Mouse (Mus musculus) adipocyte (in vitro differentiated cells): ENCODE measurements around the gene Pak1ip1.
A peak's percentile ranks its signal among the peaks of the same experiment; 100 is the strongest.

Experiments used
- DNase-seq: peaks from one replicate; pipeline ENCODE4 v3.0.0-alpha.2; 2016; ENCODE audit warnings: low spot score

Gene Pak1ip1

DNA sequence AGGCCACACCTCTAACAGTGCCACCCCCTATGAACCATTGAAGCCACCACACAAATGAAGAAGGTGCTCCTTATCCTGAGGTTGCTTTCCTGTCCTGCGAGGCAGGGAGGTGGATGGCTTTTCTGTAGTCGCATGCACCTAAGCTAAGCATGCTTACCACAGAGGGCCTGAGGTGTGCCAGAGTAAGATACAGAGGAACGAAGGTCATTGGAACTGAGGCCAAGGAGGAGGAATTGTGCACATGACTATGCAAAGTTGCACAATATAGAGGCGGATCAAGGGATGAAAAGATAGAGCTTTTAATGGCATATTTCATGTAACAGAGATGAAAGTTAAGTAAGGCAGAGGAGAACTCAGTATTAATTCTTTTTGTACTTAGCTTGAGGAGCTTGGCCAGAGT lies 5.4 kb downstream of the Pak1ip1 start:
- DNase-seq: no peak

DNA sequence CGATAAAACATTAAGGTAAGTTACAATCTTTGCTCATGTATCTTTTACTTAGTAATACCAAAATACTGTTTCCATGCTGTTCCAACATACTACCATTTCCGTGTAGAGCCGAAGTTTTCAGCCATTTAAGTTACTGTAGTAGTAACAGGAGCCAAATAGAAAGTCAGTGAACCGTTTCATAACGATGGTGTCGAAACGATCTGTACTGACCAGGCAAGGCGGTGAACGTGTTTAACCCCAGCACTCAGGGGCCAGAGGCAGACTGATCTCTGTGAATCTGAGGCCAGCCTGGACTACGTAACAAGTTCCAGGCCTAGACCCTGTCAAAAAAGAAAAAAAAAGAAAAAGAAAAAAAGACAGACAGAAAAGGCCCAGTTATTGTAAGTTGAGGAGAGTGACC lies 7.4 kb downstream of the Pak1ip1 start:
- DNase-seq: no peak

DNA sequence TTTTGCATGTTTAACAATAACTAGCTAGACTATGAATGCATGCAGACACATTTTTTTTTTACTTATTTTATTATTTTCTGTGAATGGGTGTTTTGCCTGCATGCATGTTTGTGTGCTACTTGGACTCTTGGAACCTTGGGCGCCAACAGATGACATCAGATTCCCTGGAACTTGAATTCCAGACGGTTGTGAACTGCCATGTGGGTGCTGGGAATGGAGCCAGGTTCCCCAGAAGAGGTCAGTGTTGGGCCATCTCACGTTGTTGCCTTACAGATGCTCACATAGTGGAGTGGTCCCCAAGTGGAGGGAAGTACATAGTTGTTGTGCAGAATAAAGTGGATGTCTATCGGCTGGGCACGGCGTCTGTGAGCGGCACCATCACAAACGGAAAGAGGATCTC lies 8.1 kb downstream of the Pak1ip1 start:
- DNase-seq: peak; percentile 33

DNA sequence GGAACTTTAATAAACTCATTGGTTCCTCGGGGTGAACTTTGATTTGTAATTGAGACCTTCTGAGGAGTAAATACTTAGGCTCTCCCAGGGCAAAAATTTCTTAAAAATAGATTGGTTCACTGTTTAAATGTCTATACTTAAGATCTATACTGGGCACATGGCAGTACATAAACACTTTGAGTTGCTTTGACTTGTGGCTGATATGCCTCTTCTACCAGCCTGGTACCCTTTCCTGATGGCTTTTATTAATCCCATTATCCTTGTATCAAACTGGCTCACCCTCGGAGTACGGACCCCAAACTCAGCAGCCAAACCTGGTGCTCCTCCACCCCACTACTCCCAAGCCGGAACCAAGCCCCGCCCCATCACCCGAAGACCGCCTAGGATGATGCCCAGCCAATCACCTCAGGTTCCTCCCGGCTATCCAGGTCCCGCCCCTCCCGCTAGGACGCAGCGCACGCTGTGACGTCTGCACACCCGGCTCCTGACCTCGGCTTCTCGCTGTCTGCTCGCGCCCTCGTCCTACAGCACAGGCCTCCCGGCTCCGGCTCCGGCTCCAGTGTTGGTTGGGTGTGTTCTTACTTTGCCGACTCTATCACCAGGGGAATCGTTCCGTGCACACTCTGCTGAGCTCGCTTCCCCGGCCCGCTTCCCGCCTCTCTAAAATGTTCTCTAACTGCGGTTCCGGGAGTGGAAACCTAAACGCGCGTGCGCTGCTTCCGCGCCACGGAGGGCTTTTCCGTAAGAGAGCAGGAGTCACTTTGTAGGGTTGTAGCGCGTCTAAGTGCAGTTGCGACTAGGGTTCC lies 15.2 kb downstream of the Pak1ip1 start, which contains the start of gene Tmem14c:
Tmem14c (plus strand) TSS at position 464 of the 806 bp plus-strand sequence.
- peak; percentile 91 for DNase-seq

DNA sequence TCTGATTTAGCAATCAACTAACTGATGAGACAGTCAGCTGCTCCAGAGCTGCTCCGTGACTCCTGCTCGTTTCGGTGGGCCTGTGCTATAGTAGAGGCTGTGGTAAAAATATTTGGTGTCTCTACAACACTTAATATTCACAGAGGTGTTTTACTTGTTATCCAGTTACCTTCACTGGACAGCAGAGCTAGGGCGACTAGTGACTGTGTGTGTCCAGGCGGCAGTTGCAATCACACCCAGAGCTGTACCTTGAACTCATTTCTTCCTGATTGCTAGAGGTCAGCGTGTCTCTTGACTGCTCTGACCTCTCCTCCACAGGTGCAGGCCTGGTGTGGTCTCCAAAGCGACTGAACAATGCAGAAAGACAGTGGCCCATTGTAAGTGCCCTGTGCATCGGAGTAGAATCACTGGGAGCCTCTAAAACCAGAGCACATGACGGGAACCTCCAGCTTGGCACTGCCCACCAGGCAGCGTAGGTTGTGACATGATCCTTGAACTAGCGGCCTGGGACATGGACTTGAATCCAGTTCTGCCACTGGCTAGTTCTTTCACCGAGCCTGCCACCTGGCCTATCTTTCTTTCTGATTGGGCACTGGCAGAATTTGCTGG lies 16.1 kb downstream of the Pak1ip1 start:
- no peak for DNase-seq

DNA sequence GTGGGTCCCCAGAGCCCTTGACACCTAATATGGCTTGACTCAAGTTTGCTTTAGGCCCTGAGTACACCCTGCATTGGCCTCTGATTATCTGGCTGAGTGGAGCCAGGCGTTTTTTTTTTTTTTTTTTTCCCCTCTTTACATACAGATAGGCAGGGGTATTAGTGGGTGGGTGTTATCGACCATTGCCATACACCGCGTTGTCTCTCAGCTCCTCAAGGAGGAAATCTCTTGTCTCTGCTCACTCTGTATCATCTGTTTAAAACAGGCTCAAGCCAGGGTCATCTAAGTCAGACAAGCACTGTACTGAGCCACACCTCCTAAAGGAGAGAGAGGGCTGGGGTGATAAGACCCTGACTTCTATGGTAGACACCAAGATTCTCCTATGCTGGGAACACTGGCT lies 17.0 kb downstream of the Pak1ip1 start:
- no peak for DNase-seq

DNA sequence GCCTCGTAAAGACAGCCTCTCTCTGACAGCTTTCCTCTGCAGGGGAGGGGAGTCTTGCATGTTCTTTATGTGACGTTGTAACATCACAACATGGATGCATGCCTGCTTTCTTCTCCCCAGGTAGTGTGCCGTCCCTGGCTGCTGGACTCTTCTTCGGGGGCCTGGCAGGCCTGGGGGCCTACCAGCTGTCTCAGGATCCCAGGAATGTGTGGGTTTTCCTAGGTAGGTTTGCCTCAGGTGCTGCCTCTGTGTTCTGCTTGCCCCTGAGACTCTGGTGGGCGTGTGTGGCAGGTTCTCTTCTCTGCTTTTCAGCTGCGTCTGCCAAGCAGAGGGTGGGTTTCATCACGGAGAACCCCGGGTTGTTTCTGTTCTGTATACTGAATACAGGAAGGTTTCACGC lies 17.4 kb downstream of the Pak1ip1 start:
- DNase-seq: no peak

DNA sequence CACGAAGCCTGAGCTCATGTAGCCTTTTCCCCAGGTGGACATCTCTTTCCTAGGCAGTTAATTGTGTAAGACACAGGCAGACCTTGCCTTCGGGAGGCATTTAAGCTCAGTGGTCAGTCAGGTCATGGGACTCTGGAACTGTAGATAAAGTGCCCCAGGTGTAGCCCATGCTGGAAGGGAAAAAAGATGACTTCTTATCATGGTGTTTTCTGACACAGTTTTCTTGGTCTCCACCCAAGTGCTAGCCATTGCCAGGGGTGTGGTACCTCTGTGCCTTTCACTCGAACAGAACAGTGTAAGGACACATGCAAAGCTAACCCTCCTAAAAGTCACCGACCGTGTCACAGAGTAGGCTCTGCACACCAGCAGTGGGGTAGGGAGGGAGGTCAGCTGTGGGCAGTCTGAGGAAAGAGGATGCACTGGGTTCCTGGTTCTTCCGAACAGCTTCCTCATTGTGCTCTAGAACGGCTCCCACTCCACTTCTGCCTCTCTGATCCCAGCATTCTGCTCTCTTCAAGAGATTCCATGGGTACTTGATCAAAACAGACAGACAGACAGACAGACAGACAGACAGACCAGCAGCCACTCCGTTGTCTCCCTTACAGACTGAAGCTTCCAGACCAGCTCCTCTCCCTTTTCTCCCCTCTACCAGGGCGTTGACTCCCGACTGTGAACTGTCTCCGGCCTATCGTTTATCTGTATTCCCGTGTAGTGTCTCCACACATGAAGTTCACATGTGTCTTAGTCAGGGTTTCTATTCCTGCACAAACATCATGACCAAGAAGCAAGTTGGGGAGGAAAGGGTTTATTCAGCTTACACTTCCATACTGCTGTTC lies 18.2 kb downstream of the Pak1ip1 start:
- DNase-seq: no peak

DNA sequence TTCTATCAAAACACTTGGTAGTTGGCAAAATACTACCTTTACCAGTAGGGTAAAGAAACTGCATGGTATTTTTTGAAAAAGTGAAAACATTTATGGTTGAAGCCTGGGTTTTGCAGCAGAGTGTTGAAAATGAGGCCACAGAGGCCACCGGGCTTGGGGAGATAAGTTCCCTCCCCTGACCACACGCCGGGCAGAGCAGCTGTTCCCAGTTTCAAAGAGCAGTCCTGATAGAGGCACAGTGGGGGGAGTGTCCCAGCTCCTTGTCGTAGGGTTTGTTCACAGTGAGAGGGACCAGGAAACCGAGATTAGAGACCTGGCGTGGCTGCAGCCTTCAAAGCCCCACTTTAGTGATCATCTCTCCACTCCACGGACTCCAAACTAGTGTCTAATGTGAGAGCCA lies 19.7 kb downstream of the Pak1ip1 start:
- no peak for DNase-seq

DNA sequence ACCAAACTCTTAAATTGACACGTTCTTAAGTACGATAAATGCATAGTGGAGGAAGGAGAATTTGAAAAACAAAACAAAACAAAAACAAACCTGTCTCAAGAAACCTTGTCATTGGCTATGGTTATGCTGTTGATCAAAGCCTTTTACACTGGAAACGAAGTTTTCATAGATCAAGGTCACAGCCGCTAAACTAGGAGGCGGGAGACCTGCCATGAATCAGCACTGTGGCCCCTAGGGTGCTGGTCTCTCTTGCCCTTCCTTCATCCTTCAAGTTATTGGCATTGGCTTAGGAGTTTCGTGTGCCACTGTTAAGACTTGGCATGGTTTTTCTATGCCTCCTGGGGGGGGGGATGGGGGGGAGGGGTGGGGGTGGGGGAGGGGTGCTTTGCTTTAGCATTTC lies 20.8 kb downstream of the Pak1ip1 start:
- DNase-seq: no peak

DNA sequence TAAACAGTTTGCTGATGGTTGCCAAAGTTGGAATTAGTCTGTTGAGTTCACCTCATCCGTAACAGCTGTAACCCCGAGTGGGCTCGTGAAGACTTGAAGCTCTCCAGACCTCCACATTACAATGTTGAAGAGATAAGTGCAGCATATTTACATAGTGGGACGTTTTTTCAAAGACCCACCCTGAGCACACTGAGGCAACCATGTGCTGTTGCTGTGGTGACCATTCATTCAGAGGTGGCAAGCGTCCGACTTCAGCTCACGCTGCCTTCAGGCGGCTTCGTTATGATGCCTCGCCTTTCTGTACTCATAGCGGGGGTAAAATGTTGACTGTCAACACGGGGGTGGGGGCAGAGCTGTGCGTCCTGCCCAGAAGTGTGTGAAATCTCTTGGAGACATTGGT lies 21.3 kb downstream of the Pak1ip1 start:
- no peak for DNase-seq

DNA sequence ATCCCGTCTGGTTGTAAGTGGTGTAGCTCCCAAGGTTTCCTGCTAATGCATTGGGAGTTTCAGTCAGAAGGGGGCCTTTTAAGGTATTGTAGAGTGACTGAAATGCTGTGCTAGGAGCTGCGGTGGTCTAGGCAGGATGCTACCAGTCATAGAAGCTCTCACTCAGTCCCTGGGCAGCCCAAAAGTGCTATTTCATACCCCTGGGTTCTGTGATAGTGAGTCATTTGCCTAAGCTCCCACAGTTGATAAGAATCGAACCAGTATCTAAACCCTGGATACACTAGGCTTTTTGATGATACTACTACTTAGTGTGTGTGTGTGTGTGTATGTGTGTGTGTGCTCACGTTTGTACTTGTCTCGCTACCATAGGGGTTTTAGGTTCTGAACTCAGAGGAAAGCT lies 29.3 kb downstream of the Pak1ip1 start:
- DNase-seq: no peak

DNA sequence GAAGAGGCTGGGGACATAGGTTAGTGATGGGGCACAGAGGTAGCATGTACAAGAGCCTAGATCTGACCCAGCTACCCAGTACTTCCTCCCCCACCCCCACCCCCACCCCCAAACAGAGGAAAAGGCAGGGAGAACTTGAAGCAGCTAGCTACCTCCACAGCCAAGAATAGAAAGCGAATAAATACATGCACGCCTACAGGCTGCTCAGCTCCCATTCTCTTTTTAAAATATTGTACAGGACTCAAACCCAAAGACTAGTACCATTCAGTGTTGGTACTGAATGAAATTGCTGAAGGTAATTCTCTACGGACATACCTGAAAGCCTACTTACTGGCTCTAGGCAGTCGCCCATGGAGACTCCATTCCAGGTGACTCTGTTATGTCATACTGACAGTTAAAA lies 41.7 kb downstream of the Pak1ip1 start:
- no peak for DNase-seq

DNA sequence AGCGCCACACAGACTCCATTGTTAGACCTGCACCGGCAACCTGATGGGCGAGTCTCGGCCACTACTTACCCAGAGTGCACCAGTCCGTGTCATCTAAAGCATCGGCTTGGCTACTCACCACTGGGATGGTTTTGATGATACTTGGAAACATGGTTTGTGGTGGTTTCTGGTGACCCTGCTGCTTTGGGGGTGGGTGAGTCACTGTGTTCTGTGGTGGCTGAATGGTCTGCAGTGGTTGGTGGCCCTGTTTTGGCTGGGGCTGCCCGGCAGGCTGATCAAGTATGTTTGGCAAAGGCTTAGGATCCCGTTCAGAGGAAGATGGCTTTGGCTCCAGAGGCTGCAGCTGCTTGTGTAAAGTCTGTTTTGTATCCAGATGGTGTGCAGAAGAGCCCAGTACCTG lies 45.1 kb downstream of the Pak1ip1 start:
- DNase-seq: no peak

DNA sequence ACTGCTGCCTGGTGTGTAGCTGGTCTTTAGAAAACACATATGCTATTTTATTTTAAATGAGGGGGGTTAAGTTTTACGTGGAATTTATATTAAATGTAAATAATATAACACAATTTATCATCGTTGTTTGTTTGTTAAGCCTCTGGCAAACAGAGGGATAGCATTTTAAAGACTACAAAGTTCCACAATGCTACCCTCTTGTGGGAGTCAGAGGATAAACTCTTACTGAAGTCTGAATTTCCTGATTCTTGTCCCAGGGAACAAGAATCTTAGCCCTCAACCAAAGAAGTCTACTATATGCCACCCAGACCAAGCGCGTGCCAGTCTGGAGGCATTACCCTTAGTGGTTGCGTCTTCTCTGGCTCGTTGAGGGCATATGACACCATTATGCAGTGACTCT lies 46.5 kb downstream of the Pak1ip1 start:
- DNase-seq: peak; percentile 8

DNA sequence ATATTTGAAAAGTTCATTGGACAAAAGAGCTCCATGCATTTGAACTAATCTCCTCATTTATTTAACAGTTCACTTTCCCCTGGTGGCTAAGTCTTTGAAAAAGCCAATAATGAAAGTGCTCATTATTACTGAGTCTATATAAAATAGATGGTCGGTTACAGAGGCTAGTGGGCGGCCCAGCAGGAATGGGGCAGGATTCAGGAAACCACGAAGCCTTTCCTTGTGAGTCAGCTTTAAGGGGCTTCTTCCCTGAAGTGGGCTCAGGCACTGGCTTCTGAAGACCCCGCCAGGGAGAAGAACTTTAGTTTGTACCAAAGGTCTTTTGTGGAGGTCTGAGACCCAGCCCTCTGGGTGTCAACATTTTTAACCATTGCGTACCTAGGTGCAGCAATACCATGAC lies 51.1 kb downstream of the Pak1ip1 start:
- no peak for DNase-seq
